ENCODE assay signal across 21 mouse cellular contexts in genomic region chr2:43923863-43924340, GRCm38 (mm10).
DNase-seq lines count a peak whose midpoint lies in the region; ATAC-seq and TF ChIP-seq lines count a peak whose summit lies in the region.
"Had no signal": no experiment of that assay in that cellular context is flagged by ENCODE, and none has a peak within 500 bp of the region (broad histone marks: within the 10 kb centered on the region; RNA-seq: fewer than 3 reads in every experiment).

No protein-coding gene starts in this region.

- no peak overlapping the region for H3K4me3 ChIP-seq in left cerebral cortex, adult 2 months
- H3K4me3 ChIP-seq in cortical plate, adult 2 months (ENCODE audit: insufficient read depth, low read length), result no peak overlapping the region
- H3K4me3 ChIP-seq in forebrain, embryonic 12.5 days (replicated peaks), result no peak overlapping the region
- H3K4me3 ChIP-seq: embryonic facial prominence, embryonic 10.5 days; embryonic facial prominence, embryonic 12.5 days had no signal

- intact Hi-C loops in left cerebral cortex, adult 2 months (cut with DNase I), result no loop called here
- intact Hi-C loops in left cerebral cortex, postnatal 10 days (cut with DNase I), result loop anchor here (10.0 kb wide), 1 partner anchor 61 kb away; no protein-coding TSS in a partner anchor

- DNase-seq in frontal cortex, adult 2 months (ENCODE audit: extremely low spot score in 1 of 2, low spot score in 1 of 2), result peak; percentile 21 to 31
- no peak for DNase-seq in frontal cortex, postnatal 14 days (ENCODE audit: low spot score in 2 of 2)
- DNase-seq in left cerebral cortex, adult 2 months (ENCODE audit: extremely low spot score in 1 of 2, low spot score in 2 of 2), result no peak
- no peak for DNase-seq in left cerebral cortex, postnatal 10 days (ENCODE audit: extremely low spot score in 1 of 2, low spot score in 2 of 2)
- peak; percentile 57 for DNase-seq in brain, adult 2 months (ENCODE audit: low read depth, low spot score)
- no peak for DNase-seq in thymus, postnatal 36 days
- DNase-seq: adrenal gland, adult 2 months; adrenal gland, postnatal 10 days; adrenal gland, postnatal 25 days; cerebellum, adult 11-12 months; cerebellum, adult 2 months; cerebellum, adult 9-10 months; cerebellum, postnatal 10 days; cerebellum, postnatal 25 days; embryo, embryonic 11 days had no signal

- H3K9ac ChIP-seq in forebrain, embryonic 12.5 days, result no peak overlapping the region
- H3K9ac ChIP-seq: embryonic facial prominence, embryonic 12.5 days had no signal

- no peak for TF ChIP-seq POLR2A in cortical plate, adult 2 months (IDR thresholded peaks at IDR 0.05; ENCODE audit: extremely low read depth, insufficient read depth, low read length)

- no peak overlapping the region for H3K4me2 ChIP-seq in forebrain, embryonic 12.5 days
- H3K4me2 ChIP-seq: embryonic facial prominence, embryonic 12.5 days had no signal

- peak overlapping the region; percentile 76 for H3K27ac ChIP-seq in left cerebral cortex, adult 2 months
- H3K27ac ChIP-seq in cortical plate, adult 2 months (ENCODE audit: insufficient read depth, low read length), result 0 out of 2 replicates have a peak overlapping the region, but pooled peaks have one; percentile 0
- H3K27ac ChIP-seq in forebrain, embryonic 12.5 days, result no peak overlapping the region
- H3K27ac ChIP-seq: embryonic facial prominence, embryonic 10.5 days; embryonic facial prominence, embryonic 12.5 days had no signal

- no peaks in the 10 kb centered on the region for H3K36me3 ChIP-seq in forebrain, embryonic 12.5 days (replicated peaks)
- H3K36me3 ChIP-seq: embryonic facial prominence, embryonic 10.5 days; embryonic facial prominence, embryonic 12.5 days had no signal

- H3K9me3 ChIP-seq in forebrain, embryonic 12.5 days, result no peaks in the 10 kb centered on the region
- H3K9me3 ChIP-seq: embryonic facial prominence, embryonic 10.5 days; embryonic facial prominence, embryonic 12.5 days had no signal

- ATAC-seq in forebrain, embryonic 12.5 days (ENCODE audit: low FRiP score), result no peak
- ATAC-seq: forebrain, embryonic 14.5 days; forebrain, embryonic 16.5 days had no signal

- H3K4me1 ChIP-seq in cortical plate, adult 2 months (ENCODE audit: control insufficient read depth, insufficient read depth, low read length), result peaks cover 2% of the 10 kb centered on the region; the same call in 1 of the 2 replicates
- H3K4me1 ChIP-seq in forebrain, embryonic 12.5 days, result no peaks in the 10 kb centered on the region
- H3K4me1 ChIP-seq: embryonic facial prominence, embryonic 10.5 days; embryonic facial prominence, embryonic 12.5 days had no signal

- 91% methylated on average over 5 of the region's 5 CpGs for WGBS in forebrain, embryonic 12.5 days

- no peaks in the 10 kb centered on the region for H3K27me3 ChIP-seq in forebrain, embryonic 12.5 days
- H3K27me3 ChIP-seq: embryonic facial prominence, embryonic 12.5 days had no signal

- no peak for TF ChIP-seq CTCF in left cerebral cortex, adult 2 months (IDR thresholded peaks at IDR 0.05)
- TF ChIP-seq CTCF in cortical plate, adult 2 months (IDR thresholded peaks at IDR 0.05; ENCODE audit: extremely low read depth, insufficient read depth, low read length), result no peak

Comparison
In these comparisons a context has a peak if more than half of its experiments do, and no peak if none do; other contexts are left out.
1. DNase-seq: peak in frontal cortex, adult 2 months (2 of 2) and brain, adult 2 months (single experiment); none in frontal cortex, postnatal 14 days (0 of 2), left cerebral cortex, adult 2 months (0 of 2), left cerebral cortex, postnatal 10 days (0 of 2) and thymus, postnatal 36 days (0 of 2).